Mouse (Mus musculus) thymus, adult 2 months (tissue): Measurements from ENCODE around the gene Spns1.

Source experiments
- CTCF ChIP-seq: fragments of 200-500 bp; IDR thresholded peaks from 2 replicates; pipeline ENCODE4 v1.5.1; 2012; ENCODE audit warnings: mild to moderate bottlenecking, control low read depth, low read length, moderate library complexity, borderline replicate concordance; ENCODE audit not compliant: control insufficient read depth, poor library complexity, insufficient read depth; ENCODE audit errors: extremely low read depth
- POLR2A ChIP-seq: fragments of 200-500 bp; IDR thresholded peaks from 2 replicates; pipeline ENCODE4 v1.6.1; 2012; ENCODE audit warnings: mild to moderate bottlenecking, low read length, control low read depth, moderate library complexity; ENCODE audit not compliant: control insufficient read depth, poor library complexity, insufficient read depth; ENCODE audit errors: extremely low read depth

- peak; percentile 79; the same call in 1 of the 2 replicates for TF ChIP-seq CTCF
- TF ChIP-seq POLR2A = peak; percentile 46; the same call in 1 of the 2 replicates
Measured at GRCm38 (mm10) chr7:126377278-126378158, at the start of gene Spns1.
